Mouse (Mus musculus) olfactory bulb, adult 2 months (tissue): ENCODE results near the gene Arid3a.

Experiments
- CTCF ChIP-seq: fragments of 200-500 bp; IDR thresholded peaks from 2 replicates; pipeline ENCODE4 v1.5.1; 2012; ENCODE audit warnings: low read depth, mild to moderate bottlenecking, low read length, moderate library complexity; ENCODE audit not compliant: insufficient read depth
- POLR2A ChIP-seq: fragments of 200-500 bp; IDR thresholded peaks from 2 replicates; pipeline ENCODE4 v1.6.1; 2012; ENCODE audit warnings: mild to moderate bottlenecking, low read depth, low read length, moderate library complexity; ENCODE audit not compliant: insufficient read depth

DNA sequence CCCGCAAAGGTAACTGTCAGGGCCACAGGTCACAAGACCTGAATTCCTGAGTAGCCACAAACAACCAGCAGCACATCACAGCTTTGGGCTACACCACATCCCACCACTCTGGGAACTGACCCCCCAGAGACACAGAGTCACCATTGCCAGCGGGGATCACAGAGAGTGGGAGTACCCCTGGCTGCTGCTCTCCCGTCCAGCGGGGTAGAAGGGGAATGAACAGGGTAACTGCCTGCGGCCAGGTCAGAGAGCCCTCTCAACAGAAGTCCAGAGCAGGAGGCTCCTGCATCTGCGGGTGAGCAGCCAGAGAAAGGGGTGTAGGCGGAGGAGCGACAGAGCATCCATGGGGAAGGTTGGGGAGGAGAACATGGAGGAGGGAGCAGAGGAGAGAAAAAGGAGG lies 10.8 kb upstream of the Arid3a start:
- TF ChIP-seq CTCF (no peak), POLR2A (no peak)
